ENCODE assay signal across 25 mouse cellular contexts in the genomic region with DNA sequence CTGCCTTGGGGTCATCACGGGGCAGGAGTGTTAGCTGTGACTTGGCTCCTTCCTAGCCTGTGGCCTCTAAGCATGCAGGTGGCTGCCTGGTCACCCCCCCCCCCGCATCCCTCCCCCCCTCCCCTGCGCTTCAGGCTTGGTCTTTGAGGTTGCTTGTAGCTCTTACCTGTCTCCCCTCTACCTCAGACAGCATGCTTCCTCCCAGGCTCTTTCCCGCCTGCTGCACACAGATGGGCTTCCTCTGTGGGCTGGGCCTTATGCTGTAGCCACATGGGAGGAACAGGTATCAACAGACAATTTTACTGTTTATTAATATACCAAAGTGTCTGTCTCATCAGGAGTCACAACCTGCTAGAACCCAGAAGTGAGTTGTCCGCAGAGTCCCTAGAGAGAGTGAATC. TPM values are rescaled to one million over a fixed set of nuclear protein-coding genes. Genes with fewer than 3 reads are reported as not detected.
DNase-seq lines count a peak whose midpoint lies in the region; ATAC-seq and TF ChIP-seq lines count a peak whose summit lies in the region.
"Had no signal": no experiment of that assay in that cellular context is flagged by ENCODE, and none has a peak within 500 bp of the region (broad histone marks: within the 10 kb centered on the region; RNA-seq: fewer than 3 reads in every experiment).

No protein-coding gene starts in this region.

- ATAC-seq in stomach, embryonic 15.5 days (ENCODE audit: insufficient read depth, low FRiP score, low read depth), result no peak
- ATAC-seq in neural tube, embryonic 15.5 days (ENCODE audit: low FRiP score), result no peak
- ATAC-seq: CD4-positive, CD25-positive, alpha-beta regulatory T cell, adult 4 months; forebrain, embryonic 14.5 days had no signal

- H3K27me3 ChIP-seq in stomach, embryonic 15.5 days (replicated peaks), result no peaks in the 10 kb centered on the region
- H3K27me3 ChIP-seq in neural tube, embryonic 15.5 days (replicated peaks), result no peaks in the 10 kb centered on the region
- H3K27me3 ChIP-seq: limb, embryonic 15.5 days had no signal

- no peak for TF ChIP-seq POLR2A in bone marrow, adult 2 months (IDR thresholded peaks at IDR 0.05; ENCODE audit: borderline replicate concordance, control insufficient read depth, low read depth, low read length)

- TF ChIP-seq CTCF in layer of hippocampus, adult 2 months (conservative IDR thresholded peaks at IDR 0.05), result no peak
- TF ChIP-seq CTCF in bone marrow, adult 2 months (IDR thresholded peaks at IDR 0.05; ENCODE audit: control insufficient read depth, insufficient read depth, low read length), result no peak

- H3K4me1 ChIP-seq in bone marrow, adult 2 months (ENCODE audit: control insufficient read depth, insufficient read depth, low read length), result peaks cover 10% of the 10 kb centered on the region
- H3K4me1 ChIP-seq in stomach, embryonic 15.5 days, result no peaks in the 10 kb centered on the region
- H3K4me1 ChIP-seq in neural tube, embryonic 15.5 days, result no peaks in the 10 kb centered on the region
- H3K4me1 ChIP-seq: limb, embryonic 15.5 days had no signal

- WGBS in bone marrow, adult 2 months, result 39% methylated on average over 5 of the region's 5 CpGs
- WGBS in stomach, embryonic 15.5 days, result 67% methylated on average over 5 of the region's 5 CpGs
- WGBS in neural tube, embryonic 15.5 days, result 89% methylated on average over 5 of the region's 5 CpGs

- peak overlapping the region; percentile 39; the same call in 1 of the 2 replicates for H3K27ac ChIP-seq in layer of hippocampus, adult 2 months
- H3K27ac ChIP-seq in bone marrow, adult 2 months (ENCODE audit: control insufficient read depth, insufficient read depth, low read depth, low read length, poor library complexity), result peak overlapping the region; percentile 87
- H3K27ac ChIP-seq in stomach, embryonic 15.5 days, result 0 out of 2 replicates have a peak overlapping the region, but pooled peaks have one; percentile 36
- no peak overlapping the region for H3K27ac ChIP-seq in neural tube, embryonic 15.5 days (replicated peaks)
- H3K27ac ChIP-seq: limb, embryonic 15.5 days had no signal

- H3K4me3 ChIP-seq in layer of hippocampus, adult 2 months, result no peak overlapping the region
- no peak overlapping the region for H3K4me3 ChIP-seq in bone marrow, adult 2 months (replicated peaks; ENCODE audit: control insufficient read depth, low read depth, low read length)
- no peak overlapping the region for H3K4me3 ChIP-seq in stomach, embryonic 15.5 days (replicated peaks)
- H3K4me3 ChIP-seq in neural tube, embryonic 15.5 days (replicated peaks), result no peak overlapping the region
- H3K4me3 ChIP-seq: limb, embryonic 15.5 days; midbrain, embryonic 10.5 days had no signal

- H3K36me3 ChIP-seq in stomach, embryonic 15.5 days, result no peaks in the 10 kb centered on the region
- H3K36me3 ChIP-seq in neural tube, embryonic 15.5 days, result no peaks in the 10 kb centered on the region
- H3K36me3 ChIP-seq: limb, embryonic 15.5 days; midbrain, embryonic 10.5 days had no signal

- no peak overlapping the region for H3K9ac ChIP-seq in stomach, embryonic 15.5 days
- H3K9ac ChIP-seq in neural tube, embryonic 15.5 days (replicated peaks), result no peak overlapping the region
- H3K9ac ChIP-seq: limb, embryonic 15.5 days had no signal

- no peaks in the 10 kb centered on the region for H3K9me3 ChIP-seq in stomach, embryonic 15.5 days
- no peaks in the 10 kb centered on the region for H3K9me3 ChIP-seq in neural tube, embryonic 15.5 days (replicated peaks)
- H3K9me3 ChIP-seq: limb, embryonic 15.5 days; midbrain, embryonic 10.5 days had no signal

- DNase-seq in layer of hippocampus, adult 2 months (ENCODE audit: low spot score in 2 of 2), result no peak
- no peak for DNase-seq in layer of hippocampus, postnatal 36 days
- peak; percentile 68 for DNase-seq in A20 (ENCODE audit: low read depth, low spot score)
- no peak for DNase-seq in cerebellum, adult 9-11 months
- DNase-seq: adrenal gland, postnatal 25 days; cerebellum, adult 11 months; cerebellum, postnatal 25 days; heart, postnatal 10 days; kidney, adult 11 months; left cerebral cortex, postnatal 4 days; lung, adult 2 months; thymus, adult 2 months; thymus, postnatal 4 days had no signal

- no peak overlapping the region for H3K4me2 ChIP-seq in stomach, embryonic 15.5 days
- H3K4me2 ChIP-seq in neural tube, embryonic 15.5 days, result no peak overlapping the region
- H3K4me2 ChIP-seq: heart, embryonic 11.5 days; limb, embryonic 15.5 days had no signal

RNA-seq across cellular contexts. Expression of a gene that starts 38.8 kb away (rescaled TPM):
- total RNA-seq in layer of hippocampus, adult 2 months (2021), result 1 to 10 TPM; 1.3 to 1.4 TPM
- 1 to 10 TPM; 1.3 TPM for total RNA-seq in layer of hippocampus, postnatal 36 days (2021)
- 84.3 and 141 TPM in 2 replicates for polyA plus RNA-seq in bone marrow, adult 2 months (2011; ENCODE audit: insufficient read depth, insufficient read length, low replicate concordance, missing spikeins)
- 6.2 and 6.7 TPM in 2 replicates for polyA plus RNA-seq in stomach, embryonic 15.5 days (2015; fragmentation: Nextera tagmentation; extraction: Ambion mirVana)
- polyA plus RNA-seq in neural tube, embryonic 15.5 days (2015; fragmentation: Nextera tagmentation; extraction: Ambion mirVana), result 1.9 and 2.4 TPM in 2 replicates

RNA-seq across cellular contexts. Expression of a gene that starts 38.9 kb away (rescaled TPM):
- under 1 TPM; 0.44 to 0.54 TPM for total RNA-seq in layer of hippocampus, adult 2 months (2021)
- total RNA-seq in layer of hippocampus, postnatal 36 days (2021), result under 1 TPM; 0.27 to 0.35 TPM
- polyA plus RNA-seq in bone marrow, adult 2 months (2011; ENCODE audit: insufficient read depth, insufficient read length, low replicate concordance, missing spikeins), result 0.23 TPM in 1 of 2 replicates, not detected in the other
- polyA plus RNA-seq in stomach, embryonic 15.5 days (2015; fragmentation: Nextera tagmentation; extraction: Ambion mirVana), result 0.04 TPM in 1 of 2 replicates, not detected in the other
- 0.23 and 0.31 TPM in 2 replicates for polyA plus RNA-seq in neural tube, embryonic 15.5 days (2015; fragmentation: Nextera tagmentation; extraction: Ambion mirVana)
- total RNA-seq: granulocyte monocyte progenitor cell, adult 5-6 weeks had no signal
- polyA plus RNA-seq: forebrain, embryonic 14.5 days; hindbrain, embryonic 11.5 days; kidney, embryonic 16.5 days; large intestine, adult 2 months; limb, embryonic 15.5 days; lung, adult 2 months; midbrain, embryonic 10.5 days had no signal

Comparison
In these comparisons a context has a peak if more than half of its experiments do, and no peak if none do; other contexts are left out.
1. RNA of a gene that starts 38.8 kb away (polyA plus RNA-seq): 84.3 to 141 TPM in bone marrow, adult 2 months; 6.2 to 6.7 TPM in stomach, embryonic 15.5 days and 1.9 to 2.4 TPM in neural tube, embryonic 15.5 days; every median in the first group is over 10 times any median in the second.